In the genomic region with DNA sequence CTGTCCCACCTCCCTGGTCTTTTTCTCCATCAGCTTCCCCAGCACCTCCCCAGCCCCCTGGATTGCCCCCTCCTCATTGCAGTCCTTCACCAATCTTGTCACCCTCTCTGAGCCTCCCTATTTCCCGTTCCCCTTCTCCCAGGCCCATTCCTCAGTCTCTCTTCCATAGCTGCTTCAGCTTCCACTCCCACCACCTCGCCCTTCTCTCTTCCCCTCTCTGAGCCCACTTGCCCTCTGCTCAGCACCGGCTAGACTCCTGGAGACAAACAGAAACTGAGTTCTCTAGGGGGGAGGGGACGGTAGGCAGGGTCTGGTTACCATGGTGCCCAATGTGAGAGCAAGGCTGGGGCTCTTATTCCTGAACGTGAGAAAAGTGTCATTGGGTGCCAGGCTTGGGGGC, we compare ENCODE assay signal across 8 mouse cellular contexts. TPM values are rescaled to one million over a fixed set of nuclear protein-coding genes. Genes with fewer than 3 reads are reported as not detected.
DNase-seq lines count a peak whose midpoint lies in the region; ATAC-seq and TF ChIP-seq lines count a peak whose summit lies in the region.

No protein-coding gene starts in this region.

- peak overlapping the region; percentile 71; the same call in 1 of the 2 replicates for H3K27ac ChIP-seq in embryonic facial prominence, embryonic 15.5 days (replicated peaks)
- peak overlapping the region; percentile 52; the same call in 1 of the 2 replicates for H3K27ac ChIP-seq in limb, embryonic 15.5 days
- H3K27ac ChIP-seq in stomach, embryonic 15.5 days: peak overlapping the region; percentile 62; the same call in 1 of the 2 replicates

- TF ChIP-seq CTCF in C2C12 (IDR thresholded peaks at IDR 0.05; ENCODE audit: control insufficient read depth, insufficient read depth, insufficient read length): no peak

- peak overlapping the region; percentile 77 for H3K4me2 ChIP-seq in embryonic facial prominence, embryonic 15.5 days (replicated peaks)
- peak overlapping the region; percentile 89 for H3K4me2 ChIP-seq in limb, embryonic 15.5 days
- peak overlapping the region; percentile 79 for H3K4me2 ChIP-seq in stomach, embryonic 15.5 days

- no peaks in the 10 kb centered on the region for H3K79me2 ChIP-seq in C2C12 (ENCODE audit: control insufficient read depth, insufficient read depth)

- H3K27me3 ChIP-seq in erythroblast, embryonic 14.5 days (ENCODE audit: control insufficient read depth): peaks cover 22% of the 10 kb centered on the region
- peaks cover 6% of the 10 kb centered on the region for H3K27me3 ChIP-seq in C2C12 (ENCODE audit: control insufficient read depth, insufficient read depth, insufficient read length)
- H3K27me3 ChIP-seq in embryonic facial prominence, embryonic 15.5 days: peaks cover 6% of the 10 kb centered on the region; the same call in 1 of the 2 replicates
- H3K27me3 ChIP-seq in limb, embryonic 15.5 days: no peaks in the 10 kb centered on the region
- H3K27me3 ChIP-seq in stomach, embryonic 15.5 days (replicated peaks): no peaks in the 10 kb centered on the region

- H3K79me3 ChIP-seq in C2C12 (ENCODE audit: low read depth): no peaks in the 10 kb centered on the region

- no peaks in the 10 kb centered on the region for H3K36me3 ChIP-seq in erythroblast, embryonic 14.5 days (ENCODE audit: control insufficient read depth)
- no peaks in the 10 kb centered on the region for H3K36me3 ChIP-seq in C2C12 (ENCODE audit: control insufficient read depth, insufficient read depth)
- H3K36me3 ChIP-seq in embryonic facial prominence, embryonic 15.5 days: no peaks in the 10 kb centered on the region
- no peaks in the 10 kb centered on the region for H3K36me3 ChIP-seq in limb, embryonic 15.5 days
- no peaks in the 10 kb centered on the region for H3K36me3 ChIP-seq in stomach, embryonic 15.5 days

- no peak for ATAC-seq in erythroblast, adult 5-6 weeks (replicated peaks; ENCODE audit: low FRiP score, poor library complexity, severe bottlenecking)
- ATAC-seq in embryonic facial prominence, embryonic 15.5 days (ENCODE audit: insufficient number of reproducible peaks, low FRiP score, low TSS enrichment, low read depth): no peak
- ATAC-seq in limb, embryonic 15.5 days (ENCODE audit: insufficient number of reproducible peaks, low FRiP score, low TSS enrichment, low read depth): no peak
- ATAC-seq in stomach, embryonic 15.5 days (ENCODE audit: insufficient read depth, low FRiP score, low read depth): no peak; the same call in 1 of the 2 replicates

- peak overlapping the region; percentile 54 for H3K4me3 ChIP-seq in erythroblast, embryonic 14.5 days (replicated peaks)
- H3K4me3 ChIP-seq in C2C12 (ENCODE audit: insufficient read depth, poor library complexity, severe bottlenecking): peak overlapping the region; percentile 6
- H3K4me3 ChIP-seq in embryonic facial prominence, embryonic 15.5 days (replicated peaks): peak overlapping the region; percentile 60
- H3K4me3 ChIP-seq in limb, embryonic 15.5 days: peak overlapping the region; percentile 61
- peak overlapping the region; percentile 58 for H3K4me3 ChIP-seq in stomach, embryonic 15.5 days (replicated peaks)

- H3K4me1 ChIP-seq in erythroblast, embryonic 14.5 days (ENCODE audit: control insufficient read depth): peaks cover 28% of the 10 kb centered on the region
- H3K4me1 ChIP-seq in embryonic facial prominence, embryonic 15.5 days: peaks cover 12% of the 10 kb centered on the region
- peaks cover 12% of the 10 kb centered on the region for H3K4me1 ChIP-seq in limb, embryonic 15.5 days
- peaks cover 6% of the 10 kb centered on the region; the same call in 1 of the 2 replicates for H3K4me1 ChIP-seq in stomach, embryonic 15.5 days

- WGBS in embryonic facial prominence, embryonic 15.5 days: 0% methylated on average over 5 of the region's 5 CpGs
- whole genome bisulfite sequencing in limb, embryonic 15.5 days: 3% methylated on average over 5 of the region's 5 CpGs
- WGBS in stomach, embryonic 15.5 days: 5% methylated on average over 5 of the region's 5 CpGs

- no peaks in the 10 kb centered on the region for H3K9me3 ChIP-seq in erythroblast, embryonic 14.5 days (ENCODE audit: control insufficient read depth, low read length)
- H3K9me3 ChIP-seq in embryonic facial prominence, embryonic 15.5 days (replicated peaks): no peaks in the 10 kb centered on the region
- no peaks in the 10 kb centered on the region for H3K9me3 ChIP-seq in limb, embryonic 15.5 days
- H3K9me3 ChIP-seq in stomach, embryonic 15.5 days: no peaks in the 10 kb centered on the region

- no peak for DNase-seq in spleen, postnatal 14 days (ENCODE audit: low spot score in 2 of 2)
- no peak for DNase-seq in right cerebral cortex, postnatal 4 days

- peak overlapping the region; percentile 44; the same call in 1 of the 2 replicates for H3K9ac ChIP-seq in embryonic facial prominence, embryonic 15.5 days
- H3K9ac ChIP-seq in limb, embryonic 15.5 days: no peak overlapping the region; the same call in 1 of the 2 replicates
- H3K9ac ChIP-seq in stomach, embryonic 15.5 days: peak overlapping the region; percentile 23; the same call in 1 of the 2 replicates

- no peak overlapping the region for H3ac ChIP-seq in C2C12 (ENCODE audit: control insufficient read depth, insufficient read length, low read depth)

TF ChIP-seq in C2C12, 6 proteins besides CTCF, POLR2A, EP300 and RAD21:
- TF ChIP-seq MYOG (IDR thresholded peaks at IDR 0.05; ENCODE audit: control insufficient read depth, extremely low read depth, insufficient read length) (no peak), FOSL1 (IDR thresholded peaks at IDR 0.05; ENCODE audit: insufficient read depth, low read length, poor library complexity, severe bottlenecking) (no peak), MYOD1 (IDR thresholded peaks at IDR 0.05; ENCODE audit: control insufficient read depth, insufficient read length, low read depth) (no peak), MAX (IDR thresholded peaks at IDR 0.05) (no peak), USF1 (IDR thresholded peaks at IDR 0.05; ENCODE audit: low read depth) (no peak), CEBPB (IDR thresholded peaks at IDR 0.05; ENCODE audit: low read depth) (no peak)

RNA-seq across cellular contexts. Expression of a gene that starts 9.1 kb away (rescaled TPM):
- not detected in 2 replicates for polyA plus RNA-seq in erythroblast, embryonic 14.5 days (2012)
- not detected in 2 replicates for total RNA-seq in erythroblast, adult 5-6 weeks (2015; ENCODE audit: low replicate concordance)
- not detected in 2 replicates for total RNA-seq in erythroblast, adult 5-6 weeks (2017; ENCODE audit: low replicate concordance)
- not detected for polyA plus RNA-seq in C2C12 (2012; fragmentation: generic; extraction: Trizol)
- polyA plus RNA-seq in embryonic facial prominence, embryonic 15.5 days (2015; fragmentation: Nextera tagmentation; extraction: Ambion mirVana): 2.7 and 3.4 TPM in 2 replicates
- polyA plus RNA-seq in limb, embryonic 15.5 days (2015; fragmentation: Nextera tagmentation; extraction: Ambion mirVana): 2.2 and 3.2 TPM in 2 replicates
- 1.6 and 1.7 TPM in 2 replicates for polyA plus RNA-seq in stomach, embryonic 15.5 days (2015; fragmentation: Nextera tagmentation; extraction: Ambion mirVana)

RNA-seq across cellular contexts. Expression of a gene that starts 10.9 kb away (rescaled TPM):
- 0.04 and 0.06 TPM in 2 replicates for polyA plus RNA-seq in erythroblast, embryonic 14.5 days (2012)
- total RNA-seq in erythroblast, adult 5-6 weeks (2015; ENCODE audit: low replicate concordance): not detected in 2 replicates
- not detected in 2 replicates for total RNA-seq in erythroblast, adult 5-6 weeks (2017; ENCODE audit: low replicate concordance)
- 0.11 TPM for polyA plus RNA-seq in C2C12 (2012; fragmentation: generic; extraction: Trizol)
- polyA plus RNA-seq in embryonic facial prominence, embryonic 15.5 days (2015; fragmentation: Nextera tagmentation; extraction: Ambion mirVana): 1.4 and 1.5 TPM in 2 replicates
- 0.43 and 0.58 TPM in 2 replicates for polyA plus RNA-seq in limb, embryonic 15.5 days (2015; fragmentation: Nextera tagmentation; extraction: Ambion mirVana)
- polyA plus RNA-seq in stomach, embryonic 15.5 days (2015; fragmentation: Nextera tagmentation; extraction: Ambion mirVana): 0.80 and 1.2 TPM in 2 replicates

RNA-seq across cellular contexts. Expression of a gene that starts 54.1 kb away (rescaled TPM):
- not detected in 2 replicates for polyA plus RNA-seq in erythroblast, embryonic 14.5 days (2012)
- not detected in 2 replicates for total RNA-seq in erythroblast, adult 5-6 weeks (2015; ENCODE audit: low replicate concordance)
- not detected in 2 replicates for total RNA-seq in erythroblast, adult 5-6 weeks (2017; ENCODE audit: low replicate concordance)
- polyA plus RNA-seq in C2C12 (2012; fragmentation: generic; extraction: Trizol): not detected
- 1.3 TPM in 2 replicates for polyA plus RNA-seq in embryonic facial prominence, embryonic 15.5 days (2015; fragmentation: Nextera tagmentation; extraction: Ambion mirVana)
- 0.55 and 0.87 TPM in 2 replicates for polyA plus RNA-seq in limb, embryonic 15.5 days (2015; fragmentation: Nextera tagmentation; extraction: Ambion mirVana)
- 0.70 and 0.81 TPM in 2 replicates for polyA plus RNA-seq in stomach, embryonic 15.5 days (2015; fragmentation: Nextera tagmentation; extraction: Ambion mirVana)

Comparison
In these comparisons a context has a peak if more than half of its experiments do, and no peak if none do; other contexts are left out.
1. H3K4me3 ChIP-seq: peak in every context shown above with its lines; median percentile 61 in limb, embryonic 15.5 days; 60 in embryonic facial prominence, embryonic 15.5 days; 58 in stomach, embryonic 15.5 days; 54 in erythroblast, embryonic 14.5 days; 6 in C2C12.